Mouse (Mus musculus): ENCODE measurements around the gene Slc6a4. TPM values are rescaled to one million over a fixed set of nuclear protein-coding genes. Genes with fewer than 3 reads are reported as not detected.

The Slc6a4 gene
- total and polyA plus RNA-seq, 3 experiments: not detected

DNA sequence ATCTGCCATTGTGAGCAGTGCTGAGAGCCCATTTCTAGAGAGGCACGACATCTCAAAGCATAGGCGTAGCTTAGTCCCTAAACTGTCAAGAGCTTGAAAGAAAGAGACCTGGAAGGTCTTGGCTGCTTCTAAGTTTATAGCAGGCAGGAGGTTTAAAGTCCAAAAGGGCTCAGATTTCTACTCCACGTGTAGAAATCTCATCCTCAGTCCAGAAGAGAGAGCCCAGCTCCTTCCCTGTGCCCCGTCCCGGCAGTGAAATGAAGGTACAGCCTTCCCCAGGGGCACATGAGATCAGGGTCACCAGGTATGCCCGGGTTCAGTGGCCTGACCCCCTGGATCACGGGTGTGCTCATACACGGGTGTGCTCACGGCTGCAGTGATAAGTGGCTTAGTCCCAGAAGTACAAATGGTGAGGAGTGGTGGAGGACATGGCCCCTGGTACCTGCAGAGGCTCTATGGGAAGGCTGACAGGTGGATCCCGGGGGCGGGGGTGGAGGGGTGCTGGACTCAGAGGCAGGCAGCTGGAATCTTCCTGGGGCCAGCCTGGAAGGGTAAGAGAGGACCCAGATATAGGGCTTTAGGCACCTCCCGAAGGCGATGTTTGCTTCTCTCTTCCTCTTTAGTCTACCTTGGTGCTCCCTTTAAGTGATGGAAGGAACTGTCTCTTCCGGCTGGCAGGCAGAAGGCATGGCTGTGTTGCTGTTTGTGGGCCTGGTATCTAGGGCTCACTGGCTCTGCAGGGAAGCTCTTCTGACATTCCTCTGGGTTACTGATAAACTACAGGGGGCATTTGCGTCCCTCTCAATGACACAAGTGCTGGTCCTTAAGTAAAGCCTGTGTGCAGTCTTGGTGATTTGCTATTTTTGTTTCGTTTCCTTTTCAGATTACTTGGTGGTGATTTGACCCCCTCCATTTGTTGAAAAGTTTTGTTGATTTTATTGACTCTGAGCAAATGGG is 10.9 kb downstream of the Slc6a4 start:
- DNase-seq (ENCODE audit: low read depth, low spot score): no peak
- H3K27me3 ChIP-seq (ENCODE audit: control insufficient read depth in 1 of 2, insufficient read depth in 2 of 2, low read length in 2 of 2): peaks cover 14 to 19% of the 10 kb centered on the region in 2 experiments
- H3K4me1 ChIP-seq (ENCODE audit: control insufficient read depth in 1 of 2, insufficient read depth in 2 of 2, low read length in 2 of 2): no peaks in the 10 kb centered on the region
- no peak overlapping the region for H3K27ac ChIP-seq (ENCODE audit: control insufficient read depth, low read depth, low read length)
- H3K36me3 ChIP-seq (ENCODE audit: control insufficient read depth in 1 of 2, insufficient read depth in 2 of 2, low read length in 2 of 2): no peaks in the 10 kb centered on the region
- H3K79me2 ChIP-seq (ENCODE audit: control insufficient read depth, insufficient read depth, low read length, poor library complexity): no peaks in the 10 kb centered on the region
- no peak overlapping the region for H3K4me3 ChIP-seq (ENCODE audit: control insufficient read depth in 1 of 2, insufficient read depth in 1 of 2, low read depth in 2 of 2, low read length in 2 of 2)
- no peak for TF ChIP-seq GATA1 (IDR thresholded peaks at IDR 0.05; ENCODE audit: low read depth, low read length)
- no peak for TF ChIP-seq ZNF384 (IDR thresholded peaks at IDR 0.05; ENCODE audit: low read depth, low read length)
- no peak for TF ChIP-seq ELF1 (IDR thresholded peaks at IDR 0.05; ENCODE audit: low read depth, low read length)
- TF ChIP-seq CHD2 (IDR thresholded peaks at IDR 0.05; ENCODE audit: low read length): no peak
- TF ChIP-seq HCFC1 (IDR thresholded peaks at IDR 0.05; ENCODE audit: low read depth, low read length): no peak
- TF ChIP-seq GABPA (IDR thresholded peaks at IDR 0.05; ENCODE audit: low read depth, low read length): no peak
- no peak for TF ChIP-seq JUND (IDR thresholded peaks at IDR 0.05; ENCODE audit: low read depth, low read length)
- no peak for TF ChIP-seq TBP (IDR thresholded peaks at IDR 0.05; ENCODE audit: low read depth, low read length)
- TF ChIP-seq SIN3A (IDR thresholded peaks at IDR 0.05; ENCODE audit: low read length): no peak
- TF ChIP-seq CTCF (IDR thresholded peaks at IDR 0.05 in 2 of 3, conservative IDR thresholded peaks at IDR 0.05 in 1 of 3; ENCODE audit: control insufficient read depth in 1 of 3, insufficient read depth in 1 of 3, low read depth in 2 of 3, low read length in 3 of 3, poor library complexity in 1 of 3, severe bottlenecking in 1 of 3): no peak
- TF ChIP-seq BHLHE40 (IDR thresholded peaks at IDR 0.05; ENCODE audit: borderline replicate concordance, low read depth, low read length): no peak
- no peak for TF ChIP-seq ZKSCAN1 (IDR thresholded peaks at IDR 0.05; ENCODE audit: low read depth, low read length)
- no peak for TF ChIP-seq CHD1 (IDR thresholded peaks at IDR 0.05; ENCODE audit: low read depth, low read length)
- TF ChIP-seq POLR2A (IDR thresholded peaks at IDR 0.05; ENCODE audit: control insufficient read depth in 1 of 2, insufficient read depth in 1 of 2, low read depth in 1 of 2, low read length in 2 of 2, poor library complexity in 1 of 2): no peak
- TF ChIP-seq NELFE (IDR thresholded peaks at IDR 0.05; ENCODE audit: low read depth, low read length): no peak
- no peak for TF ChIP-seq MEF2A (IDR thresholded peaks at IDR 0.05; ENCODE audit: extremely low read depth, insufficient replicate concordance, low read depth, low read length, poor library complexity, severe bottlenecking)
- H3K9me3 ChIP-seq (replicated peaks; ENCODE audit: insufficient read depth, low read length): no peaks in the 10 kb centered on the region
- no peak overlapping the region for H3K9ac ChIP-seq (ENCODE audit: control insufficient read depth, low read depth, low read length, poor library complexity, severe bottlenecking)

DNA sequence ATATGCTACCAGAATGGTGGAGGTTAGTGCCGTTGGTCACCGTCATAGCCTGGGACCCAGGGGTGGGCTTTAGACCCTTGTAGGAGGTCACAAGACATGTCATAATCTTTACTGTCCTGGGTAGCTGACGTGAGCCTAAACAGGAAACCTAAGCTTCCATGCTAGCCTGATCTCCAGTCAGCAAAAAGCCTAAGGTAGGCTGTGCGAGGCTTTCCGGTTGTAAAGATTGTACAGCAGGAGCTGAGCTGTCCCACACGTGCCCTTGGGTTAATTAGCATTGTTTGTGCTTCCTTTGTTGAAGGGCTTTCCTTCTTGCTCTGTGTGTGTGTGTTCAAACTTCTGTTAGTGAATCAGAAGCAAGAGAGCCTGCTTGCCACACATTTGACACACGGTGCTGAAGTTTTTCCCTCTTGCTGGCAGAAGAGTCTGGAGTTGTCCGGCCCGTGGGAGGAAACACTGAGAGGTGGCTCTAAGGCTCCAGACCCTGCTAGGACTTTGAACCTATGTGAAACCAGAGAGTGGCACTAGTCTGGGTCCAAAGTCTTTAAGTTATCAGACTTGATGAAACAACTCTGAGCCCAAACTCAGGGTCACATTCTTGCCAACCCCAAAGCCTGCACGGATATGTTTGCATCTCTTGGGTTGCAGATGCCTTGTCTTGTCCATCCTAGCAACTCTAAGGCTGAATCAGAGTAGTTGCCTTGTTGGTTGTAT is 12.5 kb downstream of the Slc6a4 start:
- DNase-seq (ENCODE audit: low read depth, low spot score): no peak
- Histone ChIP-seq H3K79me2 (ENCODE audit: control insufficient read depth, insufficient read depth, low read length, poor library complexity) (no peaks in the 10 kb centered on the region), H3K4me1 (ENCODE audit: control insufficient read depth in 1 of 2, insufficient read depth in 2 of 2, low read length in 2 of 2) (no peaks in the 10 kb centered on the region), H3K4me3 (ENCODE audit: control insufficient read depth in 1 of 2, insufficient read depth in 1 of 2, low read depth in 2 of 2, low read length in 2 of 2) (no peak overlapping the region), H3K27me3 (ENCODE audit: control insufficient read depth in 1 of 2, insufficient read depth in 2 of 2, low read length in 2 of 2) (peaks cover 14 to 17% of the 10 kb centered on the region in 2 experiments), H3K36me3 (ENCODE audit: control insufficient read depth in 1 of 2, insufficient read depth in 2 of 2, low read length in 2 of 2) (no peaks in the 10 kb centered on the region), H3K9me3 (replicated peaks; ENCODE audit: insufficient read depth, low read length) (no peaks in the 10 kb centered on the region), H3K9ac (ENCODE audit: control insufficient read depth, low read depth, low read length, poor library complexity, severe bottlenecking) (no peak overlapping the region), H3K27ac (ENCODE audit: control insufficient read depth, low read depth, low read length) (no peak overlapping the region)
- TF ChIP-seq MYB (IDR thresholded peaks at IDR 0.05; ENCODE audit: low read depth, low read length) (no peak), ETS1 (IDR thresholded peaks at IDR 0.05; ENCODE audit: low read depth, low read length) (no peak), UBTF (IDR thresholded peaks at IDR 0.05; ENCODE audit: borderline replicate concordance, insufficient read depth, low read depth, low read length) (no peak), EP300 (IDR thresholded peaks at IDR 0.05; ENCODE audit: low read depth in 1 of 2, low read length in 2 of 2) (no peak), CHD2 (IDR thresholded peaks at IDR 0.05; ENCODE audit: low read length) (no peak), TAL1 (IDR thresholded peaks at IDR 0.05; ENCODE audit: low read length) (no peak), TCF12 (IDR thresholded peaks at IDR 0.05; ENCODE audit: low read depth, low read length) (no peak), ZC3H11A (IDR thresholded peaks at IDR 0.05; ENCODE audit: low read depth, low read length) (no peak), CHD1 (IDR thresholded peaks at IDR 0.05; ENCODE audit: low read depth, low read length) (no peak), POLR2AphosphoS2 (IDR thresholded peaks at IDR 0.05; ENCODE audit: low read length) (no peak), SIN3A (IDR thresholded peaks at IDR 0.05; ENCODE audit: low read length) (no peak)
